Mouse (Mus musculus) adrenal gland, postnatal 14 days (tissue): ENCODE measurements around the gene Psmc3. TPM values are rescaled to one million over a fixed set of nuclear protein-coding genes. Genes with fewer than 3 reads are reported as not detected.
"Not testable (repeated sequence)": the region's sequence is repeated elsewhere in the genome, so short reads cannot be mapped to it uniquely, and the experiment has no call there.

Source experiments
- DNase-seq: peaks from one replicate; pipeline ENCODE4 v3.0.0; 2021; ENCODE audit warnings: mixed read lengths
- long read RNA-seq, 2 experiments: library from polyadenylated mRNA; stranded (forward); transcript quantifications; one replicate each; pipeline ENCODE4 v2.0.0; 2021
- total RNA-seq: library from RNA; stranded (reverse); gene quantifications from 2 replicates; pipeline ENCODE4 v1.2.3, GENCODE M21; 2021

The Psmc3 gene
- 179 and 190 TPM in 2 replicates for total RNA-seq
- long read RNA-seq, experiment 1, transcript Psmc3-202 (12 exons, 1,636 nt): major isoform, 272 of 359 reads
- long read RNA-seq, experiment 1, partial matches to known transcripts: 73 of 359 reads
- long read RNA-seq, experiment 1, other reads (novel, unspliced or antisense): 13 of 359 reads
- long read RNA-seq, experiment 2, transcript Psmc3-202 (12 exons, 1,636 nt): major isoform, 178 of 272 reads
- long read RNA-seq, experiment 2, partial matches to known transcripts: 82 of 272 reads
- long read RNA-seq, experiment 2, other reads (novel, unspliced or antisense): 11 of 272 reads

DNA sequence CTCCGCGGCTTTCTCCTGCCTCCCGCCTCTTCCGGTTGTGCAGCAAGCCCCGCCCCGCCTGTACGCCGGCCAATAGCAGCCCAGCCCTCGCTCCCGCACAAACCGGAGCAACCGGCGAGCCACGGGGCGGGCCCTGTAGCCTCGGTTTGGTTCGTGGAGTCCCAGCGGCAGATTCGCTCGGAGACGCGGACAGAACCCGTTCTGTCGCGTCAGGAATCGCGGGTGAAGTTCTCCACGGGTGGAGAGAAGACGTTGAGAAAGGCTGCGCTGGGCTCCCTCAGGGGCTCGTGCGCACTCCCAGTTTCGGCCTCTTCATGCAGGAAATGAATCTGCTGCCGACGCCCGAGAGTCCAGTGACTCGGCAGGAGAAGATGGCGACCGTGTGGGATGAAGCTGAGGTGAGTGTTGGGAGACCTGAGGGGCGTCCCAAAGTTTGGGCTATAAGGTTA, at the start of gene Psmc3:
TSS of gene Psmc3 (plus strand) at position 76 of the 449 bp plus-strand sequence.
- peak; percentile 99 for DNase-seq

DNA sequence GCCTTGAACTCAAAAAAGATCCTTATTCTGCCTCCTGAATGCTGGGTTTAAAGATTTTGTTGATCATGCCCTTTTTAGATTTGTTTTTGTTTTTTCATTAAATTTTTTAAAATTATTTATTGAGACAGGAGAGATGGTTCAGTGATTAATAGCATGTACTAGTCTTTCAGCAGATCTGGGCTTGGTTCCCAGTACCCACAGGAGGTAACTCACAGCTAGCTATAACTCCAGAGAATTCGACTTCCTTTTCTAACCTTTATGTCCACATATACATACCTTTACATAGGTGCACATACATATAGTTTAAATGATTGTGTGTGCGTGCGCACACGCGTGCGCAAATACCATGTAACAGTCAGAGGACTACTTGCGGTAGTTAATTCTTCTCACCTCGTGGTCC, 45.3 kb upstream of the Psmc3 start:
- DNase-seq: no peak

- DNase-seq: no peak
Observed at GRCm38 (mm10) chr2:91013881-91014280, 39.9 kb upstream of the Psmc3 start.

- DNase-seq: no peak
Observed at GRCm38 (mm10) chr2:91015386-91015785, 38.4 kb upstream of the Psmc3 start.

GRCm38 (mm10) chr2:91018061-91018788, 35.6 kb upstream of the Psmc3 start:
- DNase-seq: peak; percentile 58

- no peak for DNase-seq
Observed at GRCm38 (mm10) chr2:91019911-91020310, 33.9 kb upstream of the Psmc3 start.

DNA sequence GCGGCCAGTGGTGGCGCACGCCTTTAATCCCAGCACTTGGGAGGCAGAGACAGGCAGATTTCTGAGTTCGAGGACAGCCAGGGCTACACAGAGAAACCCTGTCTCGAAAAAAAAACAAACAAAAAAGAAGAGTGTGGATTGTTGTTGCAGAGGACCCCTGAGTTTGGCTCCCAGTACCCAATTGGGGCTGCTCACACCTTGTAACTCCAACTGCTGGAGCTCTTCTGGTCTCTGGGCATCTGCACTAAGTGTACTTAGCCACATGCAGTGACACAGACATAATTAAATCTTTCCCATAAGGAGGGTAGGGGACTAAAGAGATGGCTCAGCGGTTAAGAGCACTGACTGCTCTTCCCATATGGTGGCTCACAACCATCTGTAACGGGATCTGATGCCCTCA, 31.5 kb upstream of the Psmc3 start:
- DNase-seq: not testable (repeated sequence)

DNA sequence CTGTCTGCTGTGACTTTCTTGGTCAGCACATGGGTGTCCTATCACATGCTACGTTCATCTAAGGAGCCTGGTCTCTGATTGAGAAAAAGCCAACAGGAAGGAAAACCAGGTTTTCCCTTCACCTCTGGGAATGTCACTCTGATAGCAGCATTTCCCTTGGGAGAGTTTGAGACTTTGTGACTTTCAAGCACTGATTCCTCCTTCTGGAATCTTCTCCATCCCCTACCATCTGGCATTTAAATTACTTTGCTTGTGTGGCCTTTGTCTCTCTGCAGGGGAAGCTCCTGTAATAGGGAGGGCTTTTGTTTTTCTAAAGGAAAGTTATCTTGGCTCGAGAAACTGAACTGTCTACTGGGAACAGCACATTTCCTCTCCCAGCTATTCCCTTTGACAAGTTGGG, 30.7 kb upstream of the Psmc3 start:
- no peak for DNase-seq

GRCm38 (mm10) chr2:91023956-91024355, 29.9 kb upstream of the Psmc3 start:
- DNase-seq: no peak

DNA sequence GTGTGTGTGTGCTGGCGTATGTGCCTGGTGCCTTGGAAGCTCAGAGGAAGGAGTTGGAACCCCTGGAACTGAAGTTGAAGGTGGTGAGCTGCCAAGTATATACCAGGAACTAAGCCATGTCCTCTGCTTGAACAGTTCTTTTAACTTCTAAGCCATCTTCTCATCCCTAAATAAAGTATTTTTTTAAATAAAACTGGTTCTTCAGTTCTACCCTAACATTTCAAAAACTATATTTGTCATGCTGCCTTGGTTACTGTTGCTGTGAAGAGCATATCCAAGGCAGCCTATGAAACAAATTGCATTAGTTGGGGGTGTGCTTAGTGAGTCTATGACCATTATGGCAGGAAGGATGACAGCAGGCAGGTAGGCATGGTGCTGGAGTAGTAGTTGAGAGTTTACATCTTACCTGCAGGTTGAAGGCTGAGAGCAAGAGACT, 28.7 kb upstream of the Psmc3 start:
- DNase-seq: no peak

- DNase-seq: no peak
Observed at GRCm38 (mm10) chr2:91026491-91026890, 27.3 kb upstream of the Psmc3 start.

GRCm38 (mm10) chr2:91027391-91028214, 26.2 kb upstream of the Psmc3 start:
- DNase-seq: peak; percentile 66

DNA sequence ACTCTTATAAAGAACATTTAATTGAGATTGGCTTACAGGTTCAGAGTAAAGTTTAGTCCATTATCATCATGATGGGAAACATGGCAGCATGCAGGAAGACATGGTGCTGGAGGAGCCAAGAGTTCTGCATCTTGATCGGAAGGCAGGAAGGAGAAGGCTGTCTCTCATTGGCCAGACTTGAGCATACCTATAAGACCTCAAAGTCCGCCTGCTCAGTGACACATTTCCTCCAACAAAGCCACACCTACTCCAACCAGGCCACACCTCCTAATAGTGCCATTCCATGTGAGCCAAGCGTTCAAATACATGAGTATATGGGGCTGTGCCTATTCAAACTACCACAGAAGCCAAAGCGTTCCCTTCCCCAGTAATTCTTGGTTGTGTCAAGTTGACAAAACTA, 22.6 kb upstream of the Psmc3 start:
- DNase-seq: no peak

- DNase-seq: no peak
Observed at GRCm38 (mm10) chr2:91033000-91033399, 20.8 kb upstream of the Psmc3 start.

GRCm38 (mm10) chr2:91035385-91035784, 18.4 kb upstream of the Psmc3 start, which contains the start of gene Rapsn:
Gene Rapsn, plus strand, starts transcription at chr2:91035620.
- DNase-seq: peak; percentile 79

DNA sequence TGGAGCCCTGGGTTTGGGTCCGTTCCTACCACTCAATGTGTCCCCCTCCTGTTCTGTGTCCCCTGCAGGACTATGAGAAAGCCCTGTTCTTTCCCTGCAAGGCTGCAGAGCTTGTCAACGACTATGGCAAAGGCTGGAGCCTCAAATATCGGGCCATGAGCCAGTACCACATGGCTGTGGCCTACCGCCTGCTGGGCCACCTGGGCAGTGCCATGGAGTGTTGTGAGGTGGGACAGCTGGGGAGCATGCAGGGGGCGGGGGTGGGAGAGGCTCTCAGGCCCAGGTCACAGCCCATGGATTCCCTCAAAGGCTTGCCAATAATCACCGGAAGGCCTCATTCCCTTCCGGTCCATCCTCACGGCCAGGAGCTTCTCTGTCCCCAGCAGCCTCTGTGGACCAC, 12.0 kb upstream of the Psmc3 start:
- DNase-seq: no peak

- no peak for DNase-seq
Observed at GRCm38 (mm10) chr2:91042651-91043398, 11.0 kb upstream of the Psmc3 start.

DNA sequence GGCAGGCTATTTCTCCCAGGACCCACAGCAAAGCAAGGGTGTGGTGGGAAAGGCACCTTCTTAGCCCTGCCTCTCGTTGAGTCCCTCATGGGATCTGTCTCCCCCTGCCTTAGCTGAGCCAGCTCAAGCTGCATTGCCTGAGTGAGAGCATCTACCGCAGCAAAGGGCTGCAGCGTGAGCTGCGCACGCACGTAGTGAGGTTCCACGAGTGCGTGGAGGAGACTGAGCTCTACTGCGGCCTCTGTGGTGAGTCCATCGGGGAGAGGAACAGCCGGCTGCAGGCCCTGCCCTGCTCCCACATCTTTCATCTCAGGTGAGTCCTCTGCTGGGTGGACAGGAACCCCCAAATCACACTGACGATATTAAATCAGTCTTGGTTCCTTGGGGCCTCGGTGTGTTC, 9.1 kb upstream of the Psmc3 start:
- no peak for DNase-seq

- DNase-seq: not testable (repeated sequence)
Observed at GRCm38 (mm10) chr2:91045805-91046204, 8.0 kb upstream of the Psmc3 start.

GRCm38 (mm10) chr2:91047359-91047758, 6.5 kb upstream of the Psmc3 start:
- DNase-seq: no peak

- DNase-seq: no peak
Observed at GRCm38 (mm10) chr2:91051917-91052316, 1.9 kb upstream of the Psmc3 start.

- DNase-seq: no peak
Observed at GRCm38 (mm10) chr2:91052752-91053151, 1.1 kb upstream of the Psmc3 start.
